Mouse (Mus musculus): ENCODE measurements at regions not wholly inside any gene's neighbourhood (a gene's known extent, or its start where the extent isn't known, plus 50 kb on each side); places are given as distances from the start of the nearest gene placed in this dataset.

DNA sequence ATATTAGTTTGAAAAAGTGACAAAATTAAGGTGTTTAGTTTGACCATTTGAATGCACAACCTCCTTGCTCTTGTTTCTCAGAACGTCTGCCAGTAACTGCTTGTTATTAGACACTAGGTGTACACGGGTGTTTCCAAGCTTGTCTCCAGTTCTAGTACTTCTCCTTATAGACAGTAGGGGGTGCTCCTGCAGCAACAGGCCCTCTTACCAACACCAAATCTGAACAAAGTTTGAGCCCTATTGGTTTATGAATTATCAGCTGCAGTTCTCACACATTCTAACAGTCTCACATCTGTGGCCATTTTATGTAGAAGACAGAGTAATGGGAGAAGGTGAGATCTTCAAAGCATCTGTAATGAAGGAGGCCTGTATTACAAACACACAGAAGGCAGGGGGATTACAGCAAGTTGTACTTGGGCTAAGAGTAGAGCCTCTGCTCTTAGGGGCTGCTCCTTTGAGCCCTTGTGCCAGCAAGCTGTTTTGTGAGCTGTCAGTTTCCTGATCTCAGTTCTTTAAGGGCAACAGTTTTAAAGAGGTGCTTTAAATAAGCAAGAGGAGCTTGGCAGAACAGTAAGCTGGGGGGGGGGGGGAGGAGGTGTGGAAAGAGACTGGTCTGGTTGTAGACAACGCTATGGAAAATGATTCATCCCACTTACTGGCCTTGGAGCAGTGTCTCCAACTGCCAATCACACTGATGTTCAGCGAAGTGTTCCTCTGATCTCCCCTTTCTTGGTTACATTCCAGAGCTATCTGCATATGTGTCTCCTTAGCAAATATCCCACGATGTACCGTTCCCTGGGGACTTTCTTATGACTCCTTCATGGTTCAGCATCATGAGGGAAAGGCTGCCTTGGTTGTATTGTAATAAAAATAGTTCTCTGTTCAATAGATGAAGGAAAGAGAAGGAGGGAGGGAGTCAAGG lies 71.3 kb upstream of the Cep162 start:
- DNase-seq = no peak

DNA sequence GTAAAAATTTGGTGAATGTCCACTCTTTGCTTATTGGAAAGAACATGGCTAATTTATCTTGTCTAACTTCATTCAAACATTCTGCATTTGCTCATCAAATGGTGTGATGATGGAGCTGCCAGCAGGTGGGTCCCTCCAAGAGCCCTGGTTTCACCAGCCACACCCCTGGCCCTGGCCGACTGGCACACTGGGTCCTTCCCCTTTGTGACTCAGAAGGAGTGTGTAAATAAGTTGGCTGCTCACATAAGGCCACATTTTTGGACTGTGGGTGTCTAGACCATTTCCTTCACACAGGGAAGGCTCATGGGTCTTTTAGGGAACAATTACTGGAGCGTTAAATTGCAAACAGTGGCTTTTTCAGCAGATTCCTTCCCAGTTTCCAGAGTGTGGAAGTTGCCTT lies 68.4 kb upstream of the Cep162 start:
- DNase-seq = no peak

DNA sequence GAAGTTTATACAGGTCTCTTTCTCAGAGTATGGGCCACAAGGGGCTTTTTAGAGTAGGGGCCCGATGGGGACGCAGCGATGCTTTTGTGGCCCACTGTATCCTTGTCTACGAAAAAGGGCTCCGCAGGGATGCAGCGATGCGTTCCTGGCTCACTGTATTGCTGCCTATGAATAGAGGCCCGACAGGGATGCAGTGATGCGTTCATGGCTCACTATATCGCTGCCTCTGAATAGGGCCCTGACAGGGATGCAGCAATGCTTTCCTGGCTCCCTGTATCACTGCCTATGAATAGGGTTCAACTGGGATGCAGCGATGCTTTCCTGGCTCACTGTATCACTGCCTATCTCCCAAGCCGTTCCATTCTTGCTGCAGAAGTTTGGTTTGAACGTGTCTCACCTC lies 65.4 kb upstream of the Cep162 start:
- no peak for DNase-seq

DNA sequence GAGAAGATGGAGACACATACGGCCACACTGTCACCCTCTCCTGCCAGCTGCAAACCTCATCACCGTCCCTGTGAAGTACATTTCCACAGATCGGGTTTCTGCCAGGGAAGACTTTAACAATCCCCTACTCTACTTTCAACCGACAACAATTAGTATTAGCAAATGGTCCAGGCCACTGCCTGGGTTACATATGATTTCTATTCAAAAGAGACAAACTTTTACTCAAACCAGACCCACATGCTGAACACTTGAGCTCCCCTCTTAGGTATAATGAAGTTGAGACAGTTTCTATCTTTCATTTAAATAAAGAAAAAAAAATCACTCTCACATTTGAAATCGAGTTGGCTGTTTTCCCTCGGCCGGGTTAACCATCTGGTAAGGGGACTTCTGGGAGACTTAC lies 63.4 kb upstream of the Cep162 start:
- no peak for DNase-seq

DNA sequence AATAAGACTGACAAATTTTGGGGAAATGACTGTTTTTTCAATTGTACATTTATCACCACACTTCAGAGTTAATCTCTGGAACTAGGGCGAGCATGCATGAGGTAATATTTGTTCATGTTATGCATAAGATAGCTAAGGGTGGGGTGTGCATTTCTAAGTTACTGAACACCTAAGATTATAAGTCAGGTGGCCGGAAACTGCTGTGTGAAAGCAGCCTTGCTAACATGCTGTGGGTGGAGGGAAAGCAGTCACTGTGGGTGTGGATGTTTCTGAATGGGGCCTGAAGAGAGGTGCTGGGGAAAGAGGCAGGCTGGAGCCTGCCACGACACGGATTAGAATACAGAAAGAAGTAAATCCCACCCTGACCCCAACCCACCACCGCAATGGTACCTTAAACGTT lies 54.8 kb upstream of the Cep162 start:
- no peak for DNase-seq
